Mouse (Mus musculus) kidney, postnatal 10 days (tissue): ENCODE data around the gene Sh3pxd2a.

Experiments used
- DNase-seq: peaks from one replicate; pipeline ENCODE4 v3.0.0; 2021; ENCODE audit warnings: mixed read lengths

Gene Sh3pxd2a

GRCm38 (mm10) chr19:47306128-47306916 is 157.9 kb downstream of the Sh3pxd2a start:
- peak; percentile 69 for DNase-seq

GRCm38 (mm10) chr19:47305401-47305800 is 158.8 kb downstream of the Sh3pxd2a start:
- DNase-seq = no peak

DNA sequence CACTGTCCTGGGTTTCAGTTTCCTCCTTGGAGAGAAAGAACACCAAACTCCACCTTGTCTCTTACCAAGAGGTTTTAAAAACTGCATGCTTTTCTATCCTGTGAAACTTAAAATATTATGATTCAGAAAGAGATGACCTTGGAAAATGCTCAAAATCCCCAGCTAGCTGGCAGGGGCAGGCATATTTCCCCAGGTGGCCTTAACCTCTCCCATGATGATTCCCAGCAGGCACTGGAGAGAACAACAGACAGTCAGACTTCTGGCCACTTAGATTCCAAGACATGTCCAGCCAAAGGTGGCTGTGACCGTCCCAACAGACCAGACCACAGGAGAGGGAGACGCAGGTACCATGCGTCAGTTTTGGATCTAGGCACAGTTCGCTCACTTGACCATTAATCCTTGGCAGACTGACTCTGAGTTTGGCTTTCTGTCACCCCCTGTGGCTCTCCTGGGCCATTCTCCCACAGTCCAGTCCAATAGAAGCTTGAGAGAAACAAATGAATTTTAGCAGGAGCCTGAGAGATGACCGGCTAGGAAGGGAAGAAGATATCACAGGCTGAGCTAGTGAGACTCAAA is 159.9 kb downstream of the Sh3pxd2a start:
- DNase-seq = no peak

DNA sequence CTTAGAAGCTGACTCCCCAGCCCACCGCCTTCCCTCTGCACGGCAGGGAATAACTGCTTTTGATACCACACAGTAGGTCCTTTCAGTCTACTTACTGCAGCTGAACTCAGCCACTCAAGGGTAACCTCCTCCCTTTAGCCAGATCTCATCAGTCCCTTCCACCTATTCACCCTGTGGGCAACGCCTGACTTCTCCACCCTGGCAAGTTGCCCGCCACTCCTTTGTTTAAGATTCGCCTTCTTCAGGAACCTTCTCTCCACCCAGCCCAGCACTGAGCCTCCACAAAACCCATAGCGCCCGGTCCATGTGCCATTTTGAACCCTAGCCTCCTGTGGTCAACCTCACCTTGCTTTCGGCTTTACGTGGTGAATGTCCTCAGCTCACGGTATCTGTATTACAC is 161.1 kb downstream of the Sh3pxd2a start:
- DNase-seq = peak; percentile 66

DNA sequence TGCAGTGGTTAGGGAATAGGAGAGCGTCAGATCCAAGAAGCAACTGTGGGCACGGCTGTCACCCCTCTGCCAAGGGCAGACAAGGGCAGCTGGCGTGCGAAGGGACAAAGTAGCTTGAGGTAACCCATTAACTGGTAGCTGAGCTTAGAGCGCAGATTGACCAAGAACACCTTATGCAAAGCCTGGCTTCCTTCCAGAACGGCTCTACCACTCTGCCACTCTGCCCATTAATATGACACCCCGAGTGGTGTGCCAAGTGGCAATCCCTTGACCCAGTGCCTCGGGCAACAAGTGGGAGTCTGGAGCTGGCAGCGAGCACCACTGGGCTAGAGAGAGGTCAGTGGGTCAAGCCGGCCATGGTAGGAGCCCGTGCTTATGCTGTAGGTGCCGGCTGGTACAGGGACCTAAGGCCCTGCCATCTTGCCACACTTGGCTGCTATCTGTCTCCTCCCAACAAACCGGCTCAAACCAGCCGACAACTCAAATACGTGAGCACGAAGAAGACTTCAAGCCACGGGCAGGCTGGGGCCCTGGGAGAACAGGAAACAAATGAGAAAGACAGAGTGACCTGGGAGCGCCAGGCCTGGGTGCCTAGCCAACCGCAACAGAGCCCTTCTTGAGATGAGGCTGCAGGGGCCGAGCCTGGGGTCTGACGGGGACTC is 161.9 kb downstream of the Sh3pxd2a start:
- DNase-seq = peak; percentile 81

GRCm38 (mm10) chr19:47301303-47302190 is 162.7 kb downstream of the Sh3pxd2a start:
- DNase-seq = peak; percentile 61

- DNase-seq = no peak
These were observed 166.1 kb downstream of the Sh3pxd2a start for GRCm38 (mm10) chr19:47298100-47298499.

- DNase-seq = peak; percentile 77
These were observed 171.7 kb downstream of the Sh3pxd2a start for GRCm38 (mm10) chr19:47292451-47292951.

GRCm38 (mm10) chr19:47291307-47292080 is 172.7 kb downstream of the Sh3pxd2a start:
- DNase-seq = peak; percentile 86

- peak; percentile 26 for DNase-seq
These were observed 177.2 kb downstream of the Sh3pxd2a start for GRCm38 (mm10) chr19:47286886-47287450.

- DNase-seq = no peak
These were observed 178.6 kb downstream of the Sh3pxd2a start for GRCm38 (mm10) chr19:47285581-47285980.

DNA sequence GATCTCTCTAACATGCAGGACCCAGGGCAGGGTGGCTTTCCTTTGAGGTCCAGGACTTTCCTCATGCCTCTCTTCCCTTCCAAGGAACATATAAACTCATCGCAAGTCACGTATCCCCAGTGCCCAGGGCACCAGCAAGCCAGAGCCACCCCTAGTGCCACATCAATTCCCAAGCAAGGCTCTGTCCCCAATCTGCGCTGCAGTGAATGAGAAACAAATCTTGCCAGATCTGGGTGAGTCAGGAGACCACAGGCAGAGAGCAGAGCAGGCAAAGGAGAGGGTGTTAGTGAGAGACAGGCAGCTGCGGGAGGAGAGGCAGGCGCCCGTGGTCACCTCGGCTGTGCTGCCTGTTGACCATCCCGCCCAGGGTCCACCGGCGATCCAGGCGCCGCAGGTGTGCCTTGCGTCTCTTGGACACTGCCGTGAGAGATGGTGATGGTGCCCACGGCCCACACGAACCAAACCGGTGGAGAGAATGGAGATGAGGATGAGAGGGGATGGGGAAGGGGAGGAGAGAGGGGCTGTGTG is 181.4 kb downstream of the Sh3pxd2a start:
- no peak for DNase-seq

- DNase-seq = peak; percentile 72
These were observed 182.1 kb downstream of the Sh3pxd2a start for GRCm38 (mm10) chr19:47282050-47282454.

DNA sequence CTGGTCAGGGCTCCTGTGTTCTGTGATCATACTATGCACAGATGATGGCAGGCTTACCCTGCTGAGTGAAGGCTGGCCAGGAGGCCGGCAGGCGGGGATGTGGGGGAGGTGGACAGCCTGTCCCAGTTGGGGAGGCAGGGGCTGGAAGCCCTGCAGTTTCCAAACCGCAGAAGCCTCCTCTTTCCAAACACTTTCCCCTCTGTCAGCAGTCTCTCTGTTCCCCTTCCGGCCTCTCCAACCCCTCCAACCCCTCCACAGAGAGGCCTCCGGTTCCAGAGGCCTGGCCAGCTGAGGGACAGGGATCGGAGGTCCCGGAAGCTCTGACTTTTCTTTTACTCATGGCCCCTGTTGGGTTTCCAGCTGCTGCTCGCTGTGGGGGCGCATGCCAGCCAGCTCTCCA is 183.3 kb downstream of the Sh3pxd2a start:
- DNase-seq = peak; percentile 77

DNA sequence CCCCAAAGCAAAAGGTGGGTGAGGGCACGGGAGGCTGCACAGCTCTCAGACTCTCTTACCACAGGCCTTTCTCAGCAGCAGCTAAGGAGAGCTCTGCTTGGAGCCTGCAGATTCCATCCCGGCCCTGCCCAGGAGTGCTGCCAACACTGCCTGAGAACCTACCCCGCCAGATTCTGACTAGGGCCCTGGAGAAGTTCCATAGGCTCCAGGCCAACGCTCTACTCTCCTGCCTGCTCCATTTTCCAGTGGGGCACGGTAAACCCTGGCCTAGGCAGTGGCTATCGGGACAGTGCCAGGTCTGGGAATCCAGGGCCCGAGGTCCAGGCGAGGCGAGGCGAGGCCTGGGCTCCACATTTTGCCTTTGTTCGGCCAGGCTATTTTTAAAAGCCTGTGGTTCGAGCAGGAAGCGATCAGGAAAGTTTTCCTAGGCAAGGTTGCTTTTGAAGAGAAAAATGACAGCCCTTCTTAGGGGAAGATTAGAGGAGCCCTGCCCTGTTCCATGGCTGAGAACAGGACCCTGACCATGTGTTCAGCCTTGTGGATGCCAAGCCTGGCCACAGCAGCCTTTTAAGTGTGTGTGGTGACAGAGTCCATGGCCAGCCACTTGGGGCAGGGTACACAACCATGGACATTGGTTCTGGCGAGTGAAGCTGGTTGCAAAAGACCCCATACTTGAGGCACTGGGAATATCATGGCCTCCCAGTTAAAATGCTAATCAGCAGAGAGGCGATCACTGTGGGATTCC is 184.2 kb downstream of the Sh3pxd2a start:
- peak; percentile 74 for DNase-seq

DNA sequence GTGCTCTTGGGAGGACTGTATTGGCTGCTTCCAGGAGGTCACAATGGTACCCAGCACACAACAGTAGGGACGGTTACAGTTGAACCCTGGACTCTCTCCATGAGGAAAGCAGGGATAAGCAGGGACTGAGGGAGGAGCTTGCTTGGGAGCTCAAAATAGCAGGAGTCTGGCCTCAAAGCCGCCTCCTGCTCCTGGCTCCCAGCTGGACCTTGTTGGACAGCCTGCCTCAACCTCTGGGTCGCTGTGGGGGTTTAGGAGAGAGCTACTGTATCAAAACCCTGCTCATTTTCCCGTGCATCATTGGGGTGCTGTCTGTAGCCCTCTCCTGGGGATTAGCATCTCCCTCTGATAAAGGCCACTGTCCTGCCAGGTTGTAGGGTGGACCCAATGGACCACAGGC is 184.8 kb downstream of the Sh3pxd2a start:
- DNase-seq = peak; percentile 76

GRCm38 (mm10) chr19:47276730-47277129 is 187.5 kb downstream of the Sh3pxd2a start:
- peak; percentile 71 for DNase-seq

- no peak for DNase-seq
These were observed 193.7 kb downstream of the Sh3pxd2a start for GRCm38 (mm10) chr19:47270520-47270919.

DNA sequence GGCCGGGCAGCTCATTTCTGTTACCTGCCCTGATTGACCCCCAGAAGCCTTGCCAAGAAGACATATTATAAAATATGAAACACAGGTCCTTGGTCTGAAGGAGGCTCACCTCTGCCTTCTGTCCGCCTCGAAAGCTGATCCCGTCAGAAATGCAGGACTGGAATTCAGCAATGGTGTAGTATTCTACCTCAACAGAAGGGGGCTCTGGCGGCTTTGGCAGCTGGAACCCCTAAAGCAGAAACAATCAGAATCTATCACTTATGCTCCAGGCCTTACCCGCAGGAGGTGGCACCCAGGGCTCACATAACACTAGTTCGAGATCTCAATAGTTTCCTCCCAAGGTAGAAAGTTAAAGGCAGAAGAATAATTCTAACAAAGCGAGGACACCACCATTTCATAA is 194.5 kb downstream of the Sh3pxd2a start:
- DNase-seq = peak; percentile 65

DNA sequence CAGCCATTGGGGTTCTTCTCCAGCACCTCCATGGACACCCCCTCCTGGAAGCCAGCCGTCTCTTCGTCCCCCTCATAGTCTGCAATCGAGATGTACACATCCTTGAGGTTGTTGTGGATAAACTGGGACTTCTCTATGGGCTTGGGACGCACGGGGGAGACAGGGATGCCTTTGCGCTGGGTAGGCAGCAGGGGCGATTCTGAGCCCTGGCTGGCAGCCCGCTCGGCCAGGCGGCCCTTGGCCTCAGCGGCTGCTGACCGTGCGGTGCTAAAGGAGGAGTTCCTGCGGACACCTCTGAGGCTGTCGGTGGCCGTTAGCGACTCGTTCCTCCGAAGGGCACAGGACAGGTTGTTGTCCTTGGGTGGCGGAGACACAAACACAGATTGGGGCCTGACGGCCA is 197.1 kb downstream of the Sh3pxd2a start:
- no peak for DNase-seq
